Mouse (Mus musculus) ES-Bruce4 (cell line): ENCODE data around the gene Plg. TPM values are rescaled to one million over a fixed set of nuclear protein-coding genes. Genes with fewer than 3 reads are reported as not detected.

Experiments used
- H3K27ac ChIP-seq: 2 replicates; pipeline ENCODE4 v1.5.1; 2012; ENCODE audit warnings: low read length, inconsistent platforms; ENCODE audit not compliant: insufficient read depth
- H3K27me3 ChIP-seq: 2 replicates; pipeline ENCODE4 v1.6.1; 2012; ENCODE audit warnings: mild to moderate bottlenecking, low read length, inconsistent platforms; ENCODE audit not compliant: control insufficient read depth, poor library complexity, insufficient read depth, severe bottlenecking
- H3K36me3 ChIP-seq: 2 replicates; pipeline ENCODE4 v1.6.1; 2012; ENCODE audit warnings: inconsistent platforms, mild to moderate bottlenecking, low read length, moderate library complexity; ENCODE audit not compliant: control insufficient read depth, poor library complexity, insufficient read depth, severe bottlenecking
- H3K4me1 ChIP-seq: one replicate; pipeline ENCODE4 v1.8.1; 2011; ENCODE audit warnings: low read length; ENCODE audit not compliant: control insufficient read depth, insufficient read depth
- H3K4me3 ChIP-seq: 2 replicates; pipeline ENCODE4 v1.5.1; 2011; ENCODE audit warnings: low read depth, mild to moderate bottlenecking, low read length
- H3K9ac ChIP-seq: 2 replicates; pipeline ENCODE4 v1.6.1; 2012; ENCODE audit warnings: low read depth, mild to moderate bottlenecking, inconsistent platforms; ENCODE audit not compliant: poor library complexity, severe bottlenecking
- H3K9me3 ChIP-seq: replicated peaks from 2 replicates; pipeline ENCODE4 v1.6.1; 2012; ENCODE audit warnings: mild to moderate bottlenecking, low read length, inconsistent platforms; ENCODE audit not compliant: control insufficient read depth, poor library complexity, insufficient read depth, severe bottlenecking
- CTCF ChIP-seq: IDR thresholded peaks from one replicate; pipeline ENCODE4 v1.8.1; 2011; ENCODE audit warnings: low read depth, low read length
- EP300 ChIP-seq: IDR thresholded peaks from 2 replicates; pipeline ENCODE4 v1.6.1; 2011; ENCODE audit warnings: low read depth, low read length; ENCODE audit not compliant: insufficient read depth
- POLR2A ChIP-seq: IDR thresholded peaks from one replicate; pipeline ENCODE4 v1.8.1; 2011; ENCODE audit warnings: low read length; ENCODE audit not compliant: insufficient read depth
- polyA plus RNA-seq: library from polyadenylated mRNA; stranded (reverse); fragments of >200 nt; gene quantifications from 2 replicates; pipeline ENCODE4 v1.2.4, GENCODE M21; 2011; ENCODE audit warnings: low read depth; ENCODE audit not compliant: missing spikeins, insufficient read depth, insufficient read length

Gene Plg
- not detected in 2 replicates for polyA plus RNA-seq

GRCm38 (mm10) chr17:12377981-12378705 is at the start of gene Plg:
TSS of gene Plg (plus strand) at chr17:12378608.
- Histone ChIP-seq H3K9ac (no peak within 1 kb of the TSS), H3K9me3 (no peaks in the 10 kb centered on the region), H3K27me3 (no peaks in the 10 kb centered on the region), H3K4me1 (no peaks in the 10 kb centered on the region), H3K36me3 (no peaks in the 10 kb centered on the region), H3K4me3 (no peak within 1 kb of the TSS), H3K27ac (no peak within 1 kb of the TSS)
- TF ChIP-seq POLR2A (no peak), EP300 (no peak), CTCF (no peak)

- no peaks in the 10 kb centered on the region for H3K4me1 ChIP-seq
Measured at GRCm38 (mm10) chr17:12335115-12335514, 43.3 kb upstream of the Plg start.

GRCm38 (mm10) chr17:12336073-12336868 is 42.1 kb upstream of the Plg start:
- Histone ChIP-seq H3K36me3 (no peaks in the 10 kb centered on the region), H3K27me3 (no peaks in the 10 kb centered on the region; the same call in 1 of the 2 replicates), H3K9ac (no peak overlapping the region), H3K9me3 (no peaks in the 10 kb centered on the region), H3K27ac (no peak overlapping the region), H3K4me3 (no peak overlapping the region), H3K4me1 (no peaks in the 10 kb centered on the region)
- TF ChIP-seq POLR2A = no peak
- TF ChIP-seq CTCF = no peak
- no peak for TF ChIP-seq EP300

More at GRCm38 (mm10) chr17:12335115-12335514, 43.3 kb upstream of the Plg start:
- Histone ChIP-seq H3K27ac (no peak overlapping the region), H3K9ac (no peak overlapping the region), H3K4me3 (no peak overlapping the region), H3K27me3 (no peaks in the 10 kb centered on the region), H3K9me3 (no peaks in the 10 kb centered on the region), H3K36me3 (no peaks in the 10 kb centered on the region)
- no peak for TF ChIP-seq POLR2A
- no peak for TF ChIP-seq EP300
- TF ChIP-seq CTCF = no peak

- Histone ChIP-seq H3K9ac (no peak overlapping the region), H3K4me3 (no peak overlapping the region), H3K4me1 (no peaks in the 10 kb centered on the region), H3K27ac (no peak overlapping the region), H3K36me3 (no peaks in the 10 kb centered on the region), H3K27me3 (no peaks in the 10 kb centered on the region; the same call in 1 of the 2 replicates), H3K9me3 (no peaks in the 10 kb centered on the region)
- TF ChIP-seq CTCF = no peak
- TF ChIP-seq POLR2A = no peak
- no peak for TF ChIP-seq EP300
Measured at GRCm38 (mm10) chr17:12337156-12337555, 41.3 kb upstream of the Plg start.

- Histone ChIP-seq H3K36me3 (no peaks in the 10 kb centered on the region), H3K9me3 (no peaks in the 10 kb centered on the region), H3K4me3 (no peak overlapping the region), H3K9ac (no peak overlapping the region), H3K27me3 (no peaks in the 10 kb centered on the region; the same call in 1 of the 2 replicates), H3K27ac (no peak overlapping the region), H3K4me1 (peaks cover 3% of the 10 kb centered on the region)
- TF ChIP-seq POLR2A (no peak), CTCF (no peak), EP300 (no peak)
Measured at GRCm38 (mm10) chr17:12343702-12344376, 34.6 kb upstream of the Plg start.
